Mouse (Mus musculus) G1E (cell line): ENCODE measurements around the gene Selenow.

Source experiments
- CTCF ChIP-seq: IDR thresholded peaks from 2 replicates; pipeline ENCODE4 v1.5.1; 2012; ENCODE audit warnings: low read depth, low read length, inconsistent platforms, mixed read lengths
- GATA1 ChIP-seq: IDR thresholded peaks from 2 replicates; pipeline ENCODE4 v1.6.1; 2012; ENCODE audit warnings: borderline replicate concordance, low read length, inconsistent platforms, mixed read lengths
- TAL1 ChIP-seq: conservative IDR thresholded peaks from 2 replicates; pipeline ENCODE4 v1.6.1; 2012; ENCODE audit warnings: low read depth, low read length, inconsistent platforms, mixed read lengths

DNA sequence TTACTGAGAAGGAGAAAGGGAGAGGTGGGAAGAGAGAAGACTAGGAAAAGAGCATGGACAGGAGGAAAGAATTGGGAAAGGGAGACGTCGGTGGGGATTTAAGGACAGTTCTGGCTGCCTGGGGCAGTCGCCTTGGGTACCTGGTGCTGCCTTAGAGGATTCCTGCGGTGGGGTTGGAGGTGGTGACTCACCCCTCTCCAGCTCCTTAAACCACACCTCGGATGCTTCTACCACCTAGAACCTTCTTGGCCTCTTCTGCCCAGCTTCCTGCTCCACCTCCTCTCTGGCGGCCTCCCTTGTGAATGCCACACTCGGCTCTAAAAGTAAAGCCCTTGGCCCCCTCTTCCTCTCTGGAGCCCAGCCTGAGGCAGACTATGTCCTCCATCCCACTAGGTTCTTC, 33.3 kb upstream of the Selenow start:
- TF ChIP-seq TAL1 (no peak), GATA1 (no peak), CTCF (no peak)
